Mouse (Mus musculus) subcutaneous adipose tissue, adult 2 months (tissue): ENCODE data around the gene Ascc3. TPM values are rescaled to one million over a fixed set of nuclear protein-coding genes. Genes with fewer than 3 reads are reported as not detected.

Experiments
- polyA plus RNA-seq: library from polyadenylated mRNA; depleted of rRNA; stranded (reverse); fragments of >200 nt; gene quantifications from 2 replicates; pipeline ENCODE4 v1.2.3, GENCODE M21; 2012; ENCODE audit warnings: low replicate concordance; rRNA removed

Gene Ascc3
- 17.7 and 28.8 TPM in 2 replicates for polyA plus RNA-seq

DNA sequence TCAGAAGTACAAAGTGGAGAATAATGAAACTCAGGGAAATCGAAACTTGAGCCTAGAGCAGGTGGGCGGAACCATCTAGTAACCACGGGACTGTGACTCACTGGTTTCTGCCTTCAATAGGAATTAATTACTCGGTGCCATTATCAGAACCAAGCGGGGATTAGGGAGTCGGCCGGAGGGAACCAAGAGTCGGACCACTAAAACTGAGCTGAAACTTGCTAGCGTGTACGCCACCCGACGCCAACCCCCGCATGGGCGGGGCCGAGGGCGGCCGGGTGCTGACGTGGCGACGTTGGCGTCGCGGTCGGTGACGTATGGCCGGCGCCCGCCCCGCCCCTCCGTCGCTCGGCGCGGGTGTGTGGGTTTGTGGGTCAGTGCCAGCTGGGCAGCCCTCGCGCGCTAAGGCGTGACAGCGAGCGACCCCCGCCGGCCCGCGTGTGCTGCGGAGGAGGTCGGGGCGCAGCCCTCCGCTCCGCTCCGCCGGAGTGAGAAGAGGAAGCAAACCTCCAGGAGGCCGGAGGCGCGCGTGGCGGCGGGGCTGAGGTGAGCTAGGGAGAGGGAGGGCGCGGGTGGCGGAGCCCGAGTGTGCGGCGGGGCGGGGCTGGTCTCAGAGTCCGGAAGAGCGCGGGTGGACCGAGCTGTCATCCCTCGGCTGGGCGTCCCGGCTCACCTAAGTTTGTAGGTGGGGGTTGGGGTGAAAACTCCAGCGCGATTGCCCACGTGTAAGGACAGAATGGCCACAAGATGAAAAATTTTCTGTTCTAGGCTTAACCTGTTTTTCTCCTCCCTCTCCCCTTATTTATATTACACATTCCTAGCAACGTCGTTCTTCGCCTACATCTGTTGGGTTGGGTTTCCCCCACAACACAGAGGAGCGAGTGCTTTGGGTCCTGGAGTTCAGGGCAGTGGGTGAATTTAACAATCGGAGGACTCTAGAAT lies at the start of gene Ascc3:
Ascc3 (plus strand) TSS at position 315 of the 939 bp plus-strand sequence.

GRCm38 (mm10) chr10:50894170-50894991 lies 301.9 kb downstream of the Ascc3 start, which contains the start of gene Sim1:
Gene Sim1, plus strand, starts transcription at chr10:50894754.

